Mouse (Mus musculus): ENCODE measurements around the gene Fam217a. TPM values are rescaled to one million over a fixed set of nuclear protein-coding genes. Genes with fewer than 3 reads are reported as not detected.
A peak's percentile ranks its signal among the peaks of the same experiment; 100 is the strongest.
"Not testable (repeated sequence)": the region's sequence is repeated elsewhere in the genome, so short reads cannot be mapped to it uniquely, and the experiment has no call there.

The Fam217a gene
- total RNA-seq (2021) = under 1 TPM; 0.29 to 0.32 TPM
- long read RNA-seq = 0 reads

DNA sequence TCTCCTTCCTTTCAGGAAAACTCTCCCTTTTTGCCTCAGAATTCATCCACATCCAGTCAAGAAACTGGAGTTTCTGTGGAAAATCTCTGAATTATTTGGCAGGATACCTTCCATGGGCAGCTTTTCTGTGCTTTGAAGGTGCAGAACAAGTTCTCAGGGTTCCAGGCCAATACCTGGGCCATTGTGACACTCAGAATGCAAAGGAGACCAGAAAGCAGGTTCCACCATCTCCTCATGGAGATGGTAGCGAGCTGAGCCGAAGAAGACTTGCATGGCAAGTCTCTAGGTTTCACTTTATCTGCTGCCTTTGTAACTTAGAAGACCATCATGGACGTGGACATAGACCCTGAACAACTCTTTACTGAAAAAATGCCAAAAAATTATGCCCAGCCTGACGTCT is at the start of gene Fam217a, which contains the start of gene 4933417A18Rik:
Gene Fam217a (minus strand): TSS at position 101 of the 400 bp plus-strand sequence.
Gene 4933417A18Rik (plus strand): TSS at position 200 of the 400 bp plus-strand sequence.
- DNase-seq (ENCODE audit: low spot score in 2 of 2) = no peak

DNA sequence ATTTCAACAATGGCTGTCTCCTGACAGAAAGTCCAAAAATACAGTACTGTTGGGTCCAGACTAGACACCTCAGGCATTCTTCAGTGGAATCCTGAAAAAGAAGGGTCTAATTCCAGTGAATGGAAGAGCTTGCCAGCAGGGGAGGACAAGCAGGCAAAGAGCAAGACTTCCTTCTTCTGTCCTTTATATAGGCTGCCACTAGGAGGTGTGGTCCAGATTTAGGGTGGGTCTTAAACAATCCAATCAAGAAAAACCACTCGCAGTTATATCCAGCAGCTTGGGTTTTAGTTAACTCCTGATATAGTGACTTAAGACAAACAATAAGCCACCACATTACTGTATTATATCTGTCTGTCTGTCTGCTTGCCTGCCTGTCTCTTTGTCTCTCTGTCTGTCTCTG is 49.7 kb upstream of the Fam217a start:
- no peak for DNase-seq (ENCODE audit: low spot score in 2 of 2)

DNA sequence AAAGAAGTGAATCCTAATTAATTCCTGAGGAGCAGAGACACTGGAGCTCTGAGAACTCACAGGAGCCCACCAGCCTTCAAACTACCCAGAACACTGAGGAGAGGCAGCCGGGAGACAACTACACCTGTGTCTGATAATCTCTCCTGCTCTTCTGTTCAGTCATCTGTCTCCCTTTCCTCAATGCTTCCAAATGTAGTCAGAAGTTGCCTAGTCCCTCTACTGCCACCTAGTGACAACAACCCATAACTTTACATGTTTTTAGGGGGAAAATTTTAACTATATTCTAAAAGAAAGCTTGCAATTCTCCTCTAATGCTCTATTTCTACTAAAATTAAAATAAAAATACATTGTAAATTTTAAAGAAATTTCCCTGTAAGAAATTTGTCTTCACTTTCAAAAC is 49.0 kb upstream of the Fam217a start:
- no peak for DNase-seq (ENCODE audit: low spot score in 2 of 2)

DNA sequence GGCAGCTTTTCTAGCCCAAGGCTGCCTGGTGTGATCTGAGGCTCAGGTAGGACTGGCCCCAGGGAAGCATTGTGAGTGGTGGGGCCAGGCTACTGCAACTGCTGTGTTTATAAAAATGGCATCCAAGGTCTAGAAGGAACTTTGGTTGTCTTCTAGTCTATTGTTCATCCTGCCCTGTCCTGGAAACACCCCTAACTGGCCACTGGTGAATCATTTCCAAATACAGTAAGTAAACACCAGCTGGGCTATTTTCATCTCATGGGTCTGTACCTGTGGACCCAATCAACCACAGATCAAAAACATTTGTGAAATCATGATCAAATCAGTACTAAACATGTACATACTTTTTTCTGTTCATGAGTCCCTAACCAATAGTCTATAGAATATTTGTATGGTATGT is 48.3 kb upstream of the Fam217a start:
- not testable (repeated sequence) for DNase-seq (ENCODE audit: low spot score in 2 of 2)

DNA sequence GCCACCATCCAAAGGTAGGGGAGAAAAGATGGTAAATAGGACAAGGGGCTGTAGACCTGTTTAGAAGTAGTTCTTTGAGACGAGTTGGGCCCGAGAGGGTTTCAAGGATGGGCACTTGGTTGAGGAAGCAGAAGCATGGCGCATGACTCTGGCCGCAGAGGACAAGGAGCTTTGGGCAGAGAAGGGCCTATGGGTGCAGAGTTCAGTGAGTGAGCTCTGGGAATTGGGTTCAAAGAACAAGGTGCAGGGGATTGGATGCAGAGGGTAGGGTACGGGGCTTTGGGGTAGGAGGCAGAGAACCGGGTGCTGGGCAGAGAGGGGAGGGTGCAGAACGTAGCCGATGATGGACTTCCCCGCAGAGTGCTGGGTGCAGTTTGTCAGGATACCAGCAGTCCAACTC is 41.5 kb upstream of the Fam217a start:
- not testable (repeated sequence) for DNase-seq (ENCODE audit: low spot score in 2 of 2)

DNA sequence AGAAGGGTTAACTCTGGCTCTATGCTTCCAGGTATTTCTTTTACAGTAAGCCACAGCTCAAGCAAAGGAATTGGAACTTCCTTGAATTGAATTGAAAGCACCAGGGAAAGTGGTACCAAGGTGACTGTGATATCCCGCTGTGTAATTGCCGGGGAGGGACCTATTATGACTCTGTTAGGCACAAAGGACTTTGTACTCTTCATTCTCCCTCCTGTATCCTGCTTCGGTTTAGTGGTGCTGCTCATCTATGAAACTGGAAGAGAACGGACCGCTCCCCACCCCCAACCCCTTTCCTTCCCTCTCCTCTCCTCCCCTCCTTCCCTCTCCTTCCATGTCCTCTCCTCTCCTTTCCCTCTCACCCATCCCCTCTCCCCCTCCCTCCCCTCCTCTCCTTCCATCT is 40.8 kb upstream of the Fam217a start:
- no peak for DNase-seq (ENCODE audit: low spot score in 2 of 2)

DNA sequence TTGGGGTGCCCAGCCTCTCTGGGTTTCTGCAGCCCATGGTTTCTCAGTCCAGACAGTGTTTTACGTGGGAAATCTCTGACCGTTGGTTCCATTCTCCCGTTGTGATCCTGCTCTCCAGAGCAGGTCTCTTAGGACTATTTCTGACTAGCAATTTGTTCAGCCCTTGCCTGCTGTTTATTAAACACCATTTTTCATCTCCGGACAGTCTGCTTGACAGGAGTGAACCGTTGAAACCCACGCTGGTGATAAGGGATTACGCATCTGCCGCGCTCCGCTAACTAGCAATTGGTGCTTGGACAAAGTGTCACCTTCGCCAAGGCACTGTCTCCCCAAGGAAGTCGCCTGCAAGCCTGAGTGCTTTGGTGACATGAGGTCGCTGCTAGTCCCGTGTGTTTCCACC is 40.3 kb upstream of the Fam217a start:
- DNase-seq (ENCODE audit: low spot score in 2 of 2) = no peak

DNA sequence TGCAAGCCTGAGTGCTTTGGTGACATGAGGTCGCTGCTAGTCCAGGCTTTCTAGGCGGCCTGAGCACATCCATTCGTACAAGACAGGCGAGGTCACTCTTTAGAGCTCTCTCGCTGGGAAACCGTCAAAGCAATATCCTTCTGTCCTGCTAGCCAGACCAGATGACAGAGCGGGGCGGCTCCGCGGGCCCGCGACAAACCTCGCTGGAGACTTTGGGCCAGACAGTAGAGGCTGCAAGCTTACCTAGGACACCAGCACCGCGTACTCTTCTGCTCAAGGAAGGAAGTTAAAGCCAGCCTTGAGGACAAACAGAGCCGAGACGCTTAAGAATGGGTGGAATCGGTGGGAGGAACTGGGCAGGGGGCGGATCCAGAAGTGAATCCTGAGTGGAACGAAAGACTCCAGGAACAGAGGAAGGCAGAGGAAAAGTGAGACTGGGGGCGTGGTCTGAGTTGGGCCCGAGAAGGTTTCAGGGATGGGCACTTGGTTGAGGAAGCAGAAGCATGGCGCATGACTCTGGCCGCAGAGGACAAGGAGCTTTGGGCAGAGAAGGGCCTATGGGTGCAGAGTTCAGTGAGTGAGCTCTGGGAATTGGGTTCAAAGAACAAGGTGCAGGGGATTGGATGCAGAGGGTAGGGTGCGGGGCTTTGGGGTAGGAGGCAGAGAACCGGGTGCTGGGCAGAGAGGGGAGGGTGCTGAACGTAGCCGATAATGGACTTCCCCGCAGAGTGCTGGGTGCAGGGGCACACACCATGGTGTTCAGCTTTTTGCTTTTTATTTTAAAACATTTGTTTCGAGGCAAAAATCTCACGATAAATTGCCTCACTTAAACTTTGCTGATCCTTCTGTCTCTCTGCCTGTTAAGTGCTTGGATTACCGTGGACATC is 39.6 kb upstream of the Fam217a start, which contains the start of gene Eci3:
Gene Eci3 (minus strand): TSS at position 300 of the 887 bp plus-strand sequence.
- DNase-seq (ENCODE audit: low spot score in 2 of 2) = peak; percentile 7 to 13

DNA sequence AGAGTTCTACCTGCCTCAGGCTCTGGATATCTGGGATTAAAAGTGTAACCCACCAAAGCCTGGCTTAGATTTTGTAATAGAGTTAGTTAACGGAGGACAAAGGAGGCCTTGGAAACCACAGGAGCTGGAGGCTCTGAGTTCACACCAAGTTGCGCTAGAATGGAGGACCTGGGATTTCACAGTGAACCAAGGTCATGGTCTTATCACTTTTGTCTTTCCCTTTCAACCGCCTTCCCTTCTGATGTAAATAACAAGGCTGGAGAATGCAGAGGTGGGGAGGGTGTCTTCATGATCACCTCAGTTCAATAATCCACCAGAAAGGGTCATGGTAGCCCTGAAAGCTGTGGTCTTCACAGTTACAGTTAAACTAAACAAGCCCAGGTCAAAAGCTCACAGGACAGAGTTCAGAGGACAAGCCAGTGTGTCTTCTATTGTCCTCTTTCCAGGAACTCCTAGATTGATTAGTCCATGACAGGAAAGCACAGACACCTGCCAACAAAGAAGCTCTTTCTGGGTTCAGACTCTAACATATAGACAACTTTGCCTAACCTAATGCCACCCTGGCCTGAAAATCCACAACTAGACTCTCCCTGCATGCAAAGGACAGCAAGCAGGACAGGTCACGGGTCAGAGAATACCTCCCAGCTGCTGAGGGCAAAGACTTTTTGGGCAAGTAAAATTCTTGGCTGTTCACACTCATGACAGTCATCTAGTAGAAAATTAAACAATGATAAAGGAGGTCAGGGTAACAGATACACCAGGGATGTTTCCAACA is 37.1 kb upstream of the Fam217a start:
- DNase-seq (ENCODE audit: low spot score in 2 of 2) = no peak

DNA sequence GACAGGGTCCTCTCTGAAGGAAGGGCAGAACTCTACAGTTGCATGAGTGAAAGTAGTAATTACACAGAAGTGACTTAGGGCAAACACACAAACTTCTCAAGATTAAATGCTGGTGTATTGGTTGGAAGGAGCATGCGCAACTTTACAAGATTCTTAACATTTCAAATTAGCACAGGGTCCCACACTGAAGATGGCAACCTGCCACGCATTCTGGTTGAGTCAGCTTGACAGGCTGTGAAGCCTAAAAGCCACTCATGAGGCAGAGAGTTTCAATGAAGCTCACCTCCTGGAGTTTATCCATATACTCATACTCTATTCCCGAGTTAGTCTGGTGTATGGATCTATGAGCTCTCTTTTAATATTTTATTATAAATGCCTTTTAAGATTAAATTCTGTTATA is 34.0 kb upstream of the Fam217a start:
- DNase-seq (ENCODE audit: low spot score in 2 of 2) = not testable (repeated sequence)

DNA sequence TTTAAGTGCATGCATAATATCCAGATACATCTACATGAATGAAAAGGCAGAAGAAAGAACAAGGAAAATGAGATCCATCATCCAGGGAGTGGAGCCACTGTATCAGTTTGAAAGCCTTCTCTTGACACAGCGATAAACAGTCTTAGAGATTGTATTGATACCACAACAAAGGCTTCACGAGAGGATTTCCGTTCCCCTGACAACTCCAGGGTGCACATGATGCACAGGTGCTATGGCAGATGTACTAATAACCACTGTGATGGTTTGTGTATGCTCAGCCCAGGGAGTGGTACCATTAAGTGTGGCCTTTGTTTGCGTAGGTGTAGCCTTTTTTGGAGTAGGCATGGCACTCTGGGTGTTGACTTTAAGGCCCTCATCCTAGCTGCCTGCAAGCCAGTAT is 32.8 kb upstream of the Fam217a start:
- no peak for DNase-seq (ENCODE audit: low spot score in 2 of 2)

DNA sequence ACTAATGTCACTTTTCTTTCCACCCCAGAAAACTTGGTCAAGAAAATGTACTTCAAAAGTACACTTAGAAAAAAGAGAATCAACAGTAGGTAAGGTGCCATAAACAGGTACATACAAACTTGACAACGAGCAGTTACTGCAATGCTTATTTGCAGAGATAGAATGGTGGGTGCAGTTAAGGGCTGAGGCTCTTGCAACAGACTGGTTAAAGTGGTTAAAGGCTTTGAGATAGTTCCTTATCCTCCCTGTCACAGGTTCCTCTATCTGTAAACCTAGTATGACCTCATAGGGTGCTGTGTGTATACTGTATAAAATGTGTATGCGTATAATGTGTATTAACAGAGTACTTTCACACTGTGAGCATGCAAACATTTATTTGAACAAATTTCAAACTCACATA is 27.3 kb upstream of the Fam217a start:
- not testable (repeated sequence) for DNase-seq (ENCODE audit: low spot score in 2 of 2)

DNA sequence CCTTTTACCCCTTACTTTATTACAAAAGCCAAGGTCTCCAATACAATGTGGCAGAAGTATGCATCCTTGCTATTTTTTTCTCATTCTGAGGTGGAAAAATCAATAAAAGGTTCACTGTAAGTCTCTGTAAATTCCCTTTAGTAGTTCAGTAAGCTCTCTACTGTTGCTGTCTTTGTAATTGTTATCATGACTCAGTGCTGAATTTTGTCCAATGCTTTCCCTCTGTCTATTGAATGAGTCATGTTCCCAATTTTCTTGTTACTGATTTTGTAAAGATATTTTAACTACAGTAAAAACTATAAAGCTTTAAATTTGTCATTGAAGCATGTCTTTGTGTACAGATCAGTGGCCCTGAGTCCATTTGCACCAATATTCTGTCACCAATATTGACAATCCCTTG is 18.3 kb upstream of the Fam217a start:
- DNase-seq (ENCODE audit: low spot score in 2 of 2) = no peak

DNA sequence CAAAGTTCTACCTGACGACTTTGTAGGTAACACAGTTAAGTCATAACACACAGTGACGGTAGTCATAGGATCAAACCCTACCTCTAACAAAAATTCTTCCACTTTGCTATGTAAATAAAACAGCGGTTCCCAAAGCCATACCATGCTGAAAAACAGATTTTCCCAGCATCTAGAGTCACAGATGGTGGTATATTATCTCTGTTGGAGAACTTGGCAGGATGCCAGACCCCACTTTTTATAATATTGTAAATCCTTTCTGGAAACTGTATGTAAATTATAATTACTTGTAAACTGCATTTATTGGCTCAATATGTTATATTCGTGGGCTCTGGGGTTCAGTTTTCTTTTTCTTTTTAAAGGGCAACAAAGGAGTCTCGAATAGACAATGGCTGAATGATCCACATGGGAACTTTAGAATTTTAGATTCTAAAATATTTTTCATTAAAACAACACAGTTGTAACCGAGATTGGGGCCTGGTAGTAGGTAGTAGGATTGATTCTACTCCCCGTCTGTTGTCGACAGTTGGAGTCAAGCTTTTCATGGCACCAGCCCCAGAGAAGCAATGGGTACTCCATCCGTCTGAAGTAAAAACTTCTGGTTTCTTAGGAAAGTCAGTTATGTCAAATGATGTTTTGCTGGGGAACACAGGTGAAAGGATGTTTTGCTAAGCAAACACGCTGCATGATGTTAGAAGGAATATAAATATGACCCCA is 11.0 kb upstream of the Fam217a start:
- peak in 1 of 2 experiments; percentile 17 for DNase-seq (ENCODE audit: low spot score in 2 of 2)

DNA sequence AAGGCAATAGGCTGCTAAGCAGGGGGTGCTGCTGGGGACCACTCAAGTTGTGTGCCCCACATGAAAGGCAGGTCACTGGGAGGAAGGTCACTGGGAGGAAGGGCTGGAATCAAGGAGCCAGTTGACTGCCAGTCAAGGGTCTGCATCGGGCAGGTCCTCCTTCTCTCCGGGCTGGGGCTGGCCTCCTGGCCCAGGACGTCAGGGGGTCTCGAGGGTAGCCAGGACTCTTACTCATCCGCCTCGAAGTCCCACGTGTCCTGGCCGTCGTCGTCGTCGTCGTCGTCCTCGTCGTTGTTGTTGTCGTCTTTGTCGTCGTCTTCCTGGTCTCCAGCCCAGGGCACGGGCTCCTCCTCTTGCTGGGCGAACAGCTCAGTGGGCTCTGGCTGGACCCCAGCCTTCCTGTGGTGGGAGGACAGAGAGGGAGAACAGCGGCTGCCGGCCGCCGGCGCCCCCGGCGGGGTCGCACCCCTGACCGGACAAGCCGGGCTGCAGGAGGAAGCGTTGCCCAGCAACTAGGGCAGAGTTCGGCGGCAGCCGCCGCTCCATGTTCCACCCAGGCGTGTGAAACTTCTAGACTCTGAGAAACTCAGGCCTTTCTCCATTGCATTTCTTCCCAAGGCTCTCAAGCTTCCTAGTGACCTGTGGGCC is 7.5 kb downstream of the Fam217a start:
- DNase-seq (ENCODE audit: low spot score in 2 of 2) = no peak

DNA sequence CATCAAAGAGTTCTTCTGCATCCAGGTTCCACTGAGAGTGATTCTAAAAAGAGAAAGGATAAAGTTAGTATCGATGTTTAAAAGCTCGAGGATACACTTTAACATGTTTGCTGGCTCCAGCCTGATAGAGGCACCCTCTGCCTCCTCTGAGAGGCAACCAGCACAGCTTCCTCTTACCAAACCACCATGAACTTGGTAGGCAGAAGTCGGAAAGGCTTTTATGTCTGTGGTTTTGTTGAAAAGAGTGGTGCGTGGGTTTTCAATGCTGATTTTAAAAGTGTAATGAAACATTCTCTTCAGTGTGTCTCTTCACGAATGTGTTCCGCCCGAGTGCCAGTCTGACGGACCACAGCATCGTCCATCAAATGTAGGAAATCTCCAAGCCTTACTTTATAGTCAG is 9.5 kb downstream of the Fam217a start:
- no peak for DNase-seq (ENCODE audit: low spot score in 2 of 2)

DNA sequence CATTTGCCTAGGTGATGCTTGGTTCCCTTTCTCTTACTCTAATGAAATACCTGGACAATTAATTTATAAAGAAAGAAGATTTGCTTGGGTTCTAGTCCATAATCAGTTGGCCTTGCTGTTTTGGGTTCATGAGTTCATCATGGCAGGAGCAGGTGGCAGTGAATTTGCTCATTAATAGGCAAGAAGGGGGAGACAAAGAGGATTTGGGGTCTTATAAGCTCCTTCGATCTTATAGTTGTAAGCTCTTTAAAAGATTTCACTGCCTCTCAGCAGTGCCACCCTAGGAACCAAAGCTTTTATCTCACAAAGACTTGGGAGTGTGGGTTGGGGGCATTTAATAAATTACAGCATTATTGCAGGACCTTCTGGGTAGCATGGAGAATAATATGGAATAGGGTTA is 31.2 kb downstream of the Fam217a start:
- DNase-seq (ENCODE audit: low spot score in 2 of 2) = no peak

DNA sequence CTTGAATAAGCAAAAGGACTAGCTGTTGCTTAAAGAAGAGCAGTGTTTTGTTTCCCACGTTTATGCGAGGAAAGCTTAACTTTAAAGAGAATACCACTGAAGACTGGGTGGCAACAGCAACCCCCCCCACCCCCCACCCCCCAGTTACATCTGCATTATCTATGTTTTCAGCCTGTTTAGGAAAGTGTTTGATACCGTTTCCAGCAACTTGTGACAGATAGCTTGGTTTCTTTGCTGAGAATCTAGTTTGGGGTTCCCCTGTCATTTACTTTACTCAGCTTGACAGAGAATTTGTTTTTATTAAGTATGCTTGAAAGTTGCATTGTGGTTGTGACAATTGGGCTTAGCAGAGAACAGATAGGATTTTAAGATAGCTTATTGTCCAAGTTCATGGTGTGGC is 47.6 kb downstream of the Fam217a start:
- DNase-seq (ENCODE audit: low spot score in 2 of 2) = no peak

DNA sequence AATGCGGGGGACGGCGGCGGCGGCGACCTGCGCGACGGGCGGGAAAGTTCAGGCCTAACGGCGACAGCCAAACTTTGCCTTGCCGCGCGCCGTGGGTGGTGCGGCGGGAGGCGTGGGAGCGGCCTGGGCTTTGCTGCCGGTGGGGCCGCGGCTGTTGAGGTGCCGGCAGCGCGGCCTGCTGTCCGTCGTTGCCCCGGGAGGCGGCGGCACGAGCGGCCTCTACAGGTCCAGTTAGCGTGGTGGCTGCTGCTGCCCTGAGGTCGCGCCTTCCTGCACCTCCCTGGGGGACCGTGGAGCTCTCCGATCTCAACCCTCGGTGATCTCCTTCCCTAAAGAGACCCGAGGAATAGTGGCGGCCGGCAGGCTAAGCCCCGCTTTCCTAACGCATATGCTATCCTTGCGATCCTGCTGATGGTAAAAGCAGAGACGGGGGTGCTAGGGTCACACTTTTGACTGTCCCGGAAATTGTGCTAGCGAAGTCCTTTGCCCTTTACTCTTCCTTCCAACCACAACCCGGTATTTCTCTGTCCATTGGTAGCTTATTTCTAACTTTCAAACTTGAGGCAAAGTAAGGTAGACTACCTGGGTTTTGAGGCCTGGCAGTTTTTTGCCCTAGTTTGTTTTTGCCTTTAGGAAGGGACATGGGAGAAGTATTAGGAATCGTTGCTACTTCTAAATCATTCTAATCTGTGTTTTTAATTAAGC is 48.2 kb downstream of the Fam217a start:
- DNase-seq (ENCODE audit: low spot score in 2 of 2) = no peak

DNA sequence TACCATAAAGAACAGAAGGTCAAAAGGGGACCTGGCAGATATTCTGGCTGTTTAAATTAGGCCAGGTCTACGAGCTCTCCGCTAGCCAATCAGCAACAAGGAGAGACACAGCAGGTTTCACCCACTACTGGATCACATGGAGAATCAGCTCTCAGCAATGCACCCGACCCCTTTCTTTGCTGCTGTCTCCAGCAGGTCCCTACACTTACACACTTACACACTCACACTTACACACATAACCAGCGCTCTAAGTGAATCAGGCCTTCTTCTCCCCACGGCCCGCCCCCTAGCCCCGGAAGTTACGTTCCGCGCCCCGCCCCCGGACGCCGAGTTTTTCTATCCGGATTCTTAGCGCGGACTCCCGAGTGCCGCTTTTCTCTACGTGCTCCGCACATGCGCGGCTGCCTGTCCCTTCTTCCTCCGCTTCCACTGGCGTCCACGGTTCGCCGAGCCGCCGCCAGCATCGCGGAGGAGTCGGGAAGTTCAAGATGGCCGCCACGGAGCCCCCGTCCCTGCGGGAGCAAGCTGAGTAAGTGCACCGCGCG is 48.9 kb downstream of the Fam217a start, which contains the start of gene Prpf4b:
Gene Prpf4b (plus strand): TSS at position 137 of the 545 bp plus-strand sequence.
- DNase-seq (ENCODE audit: low spot score in 2 of 2) = peak; percentile 91 to 93
